Mouse (Mus musculus) layer of hippocampus, postnatal 10 days (tissue): ENCODE data around the gene 2510009E07Rik. TPM values are rescaled to one million over a fixed set of nuclear protein-coding genes. Genes with fewer than 3 reads are reported as not detected.
A peak's percentile ranks its signal among the peaks of the same experiment; 100 is the strongest.
"Not testable (repeated sequence)": the region's sequence is repeated elsewhere in the genome, so short reads cannot be mapped to it uniquely, and the experiment has no call there.

Experiments
- DNase-seq, 2 experiments: peaks; one replicate each; pipeline ENCODE4 v3.0.0; 2021; ENCODE audit warnings: low spot score in 2 of 2
- total RNA-seq, 2 experiments: library from RNA; stranded (reverse); gene quantifications; 2 replicates each; pipeline ENCODE4 v1.2.3; 2021

Gene 2510009E07Rik
- total RNA-seq, 2 experiments from 2014 or later = 65.8 to 70.8 TPM

DNA sequence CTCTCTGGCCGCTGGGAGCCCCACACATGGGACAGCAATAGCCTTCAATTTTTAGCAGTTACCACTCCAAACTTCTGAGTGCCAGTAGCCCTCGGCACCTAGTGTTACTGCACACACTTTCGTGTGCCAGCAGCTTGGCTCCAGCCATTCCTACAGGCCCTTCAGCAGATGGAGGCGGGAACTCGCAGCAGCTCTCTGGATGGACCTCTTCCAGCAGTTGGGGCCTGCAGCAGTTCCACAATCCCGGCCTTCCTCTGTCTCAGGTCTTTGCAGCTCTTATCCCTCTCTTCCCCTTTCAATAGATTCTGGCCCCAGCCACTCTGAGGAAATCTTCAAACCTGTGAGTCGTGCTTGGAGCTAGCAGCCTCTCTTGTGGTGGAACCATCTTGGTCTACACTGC lies 17.7 kb downstream of the 2510009E07Rik start:
- DNase-seq = no peak

- DNase-seq = not testable (repeated sequence)
Observed at GRCm38 (mm10) chr16:21673651-21674050, 20.8 kb downstream of the 2510009E07Rik start.

DNA sequence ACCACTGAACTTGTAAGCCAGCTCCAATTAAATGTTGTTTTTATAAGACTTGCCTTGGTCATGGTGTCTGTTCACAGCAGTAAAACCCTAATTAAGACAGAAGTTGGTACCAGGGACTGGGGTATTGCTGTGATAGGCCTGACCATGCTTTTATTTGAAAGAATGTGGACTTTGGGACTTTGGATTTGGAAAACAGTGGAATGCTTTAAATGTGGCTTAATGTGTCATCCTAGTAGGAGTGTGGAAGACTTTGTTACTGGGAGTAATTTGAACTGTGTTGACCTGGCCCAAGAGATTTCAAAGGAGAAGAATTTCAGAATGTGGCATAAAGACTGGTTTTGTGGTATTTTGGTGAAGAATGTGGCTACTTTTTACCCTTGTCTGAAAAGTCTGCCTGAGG lies 21.4 kb downstream of the 2510009E07Rik start:
- not testable (repeated sequence) for DNase-seq

DNA sequence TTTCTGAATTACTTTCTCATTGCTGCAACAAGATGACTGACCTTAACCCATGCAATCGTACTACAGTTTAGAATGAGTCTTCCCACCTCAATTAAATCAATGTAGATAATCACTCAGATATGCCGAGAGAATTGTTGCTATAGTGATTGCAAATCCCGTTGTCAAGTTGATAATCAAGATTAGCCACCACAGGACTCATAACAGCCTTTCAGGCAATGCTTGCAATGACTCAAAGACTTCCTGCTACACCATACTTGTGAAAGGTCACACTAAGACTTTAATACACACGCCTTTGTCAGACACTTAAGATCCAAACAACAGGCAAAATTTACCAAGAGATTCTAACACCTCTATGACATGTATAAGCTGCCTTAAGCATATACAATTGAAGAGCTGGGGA lies 22.6 kb downstream of the 2510009E07Rik start:
- DNase-seq = no peak

DNA sequence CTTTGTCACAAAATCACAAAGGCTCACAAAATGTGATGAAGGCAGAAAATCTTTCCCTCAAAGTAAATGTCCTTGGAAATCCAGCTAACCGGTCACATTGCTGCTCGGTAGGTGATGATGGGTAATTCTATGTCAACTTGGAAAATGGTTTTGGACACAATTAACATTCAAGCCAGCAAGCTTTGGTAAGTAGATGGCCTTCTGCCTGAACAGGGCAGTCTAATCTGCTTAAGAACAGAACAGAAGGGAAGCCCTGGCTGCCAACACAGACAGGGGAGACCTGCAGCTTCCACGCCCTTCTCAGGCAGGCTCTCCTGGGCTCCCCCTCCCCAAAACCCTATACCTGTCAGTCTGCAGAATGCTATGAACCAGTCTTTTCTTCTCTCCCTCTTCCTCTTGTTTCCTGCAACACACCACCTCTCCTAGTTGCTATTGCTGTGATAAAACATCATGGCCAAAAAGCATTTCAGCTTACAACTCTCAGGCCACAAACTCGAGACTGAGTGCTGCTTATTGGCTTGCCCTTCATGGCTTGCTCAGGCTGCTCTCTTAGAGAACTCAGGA lies 29.0 kb downstream of the 2510009E07Rik start:
- DNase-seq = no peak

DNA sequence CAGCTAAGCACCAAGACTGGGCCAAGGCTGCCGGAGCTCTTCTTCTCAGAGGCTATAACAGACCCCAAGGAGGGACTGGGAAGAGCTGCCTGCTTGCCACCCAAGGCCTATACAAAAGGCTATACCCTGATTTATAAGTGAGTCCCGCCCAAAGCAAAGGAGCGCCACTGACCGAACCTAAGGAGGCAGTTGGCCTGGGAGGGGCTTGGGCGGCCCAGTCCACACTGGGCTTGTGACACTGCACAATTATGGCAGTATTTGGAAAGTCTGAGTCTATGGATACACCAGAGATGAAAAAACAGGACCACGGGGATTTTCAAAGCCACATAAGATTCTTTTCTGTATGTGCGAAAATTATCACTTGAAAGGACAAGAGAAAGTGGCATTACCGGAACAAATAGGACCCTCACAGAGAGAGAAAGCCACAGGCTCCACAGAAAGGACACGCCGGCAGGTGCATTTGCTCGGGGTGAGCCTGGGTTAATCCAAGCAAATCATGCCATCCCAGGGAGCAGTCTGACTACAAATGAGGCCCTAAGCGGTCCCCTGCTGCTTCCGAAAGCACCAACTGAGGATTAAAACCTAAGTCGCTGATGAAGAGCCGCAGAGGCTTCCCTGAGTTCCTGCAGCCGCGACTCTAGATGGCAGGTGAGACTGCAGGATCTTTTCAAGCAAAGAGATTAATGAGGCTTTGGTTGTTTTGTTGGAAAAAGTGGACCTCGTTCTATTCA lies 29.7 kb downstream of the 2510009E07Rik start:
- DNase-seq = no peak

DNA sequence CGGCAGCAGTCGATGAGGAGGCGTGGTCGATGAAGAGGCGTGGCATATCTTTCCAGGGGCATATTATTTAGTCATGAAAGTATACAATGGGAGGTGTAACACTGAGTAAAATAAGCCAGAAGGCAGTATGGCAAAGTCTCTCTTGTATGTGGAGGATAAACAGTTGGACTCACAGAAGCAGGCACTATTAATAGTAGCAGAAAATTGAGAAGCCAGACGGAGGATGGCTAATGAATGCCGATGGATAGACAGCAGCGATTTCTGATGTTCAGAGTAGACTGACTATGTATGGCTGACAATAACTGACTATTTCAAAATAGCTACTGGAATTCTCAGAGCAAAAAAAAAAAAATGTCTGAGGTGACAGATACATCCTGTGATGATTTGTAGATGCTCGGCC lies 38.5 kb downstream of the 2510009E07Rik start:
- no peak for DNase-seq

GRCm38 (mm10) chr16:21655291-21655690 lies 39.2 kb downstream of the 2510009E07Rik start:
- DNase-seq = no peak

DNA sequence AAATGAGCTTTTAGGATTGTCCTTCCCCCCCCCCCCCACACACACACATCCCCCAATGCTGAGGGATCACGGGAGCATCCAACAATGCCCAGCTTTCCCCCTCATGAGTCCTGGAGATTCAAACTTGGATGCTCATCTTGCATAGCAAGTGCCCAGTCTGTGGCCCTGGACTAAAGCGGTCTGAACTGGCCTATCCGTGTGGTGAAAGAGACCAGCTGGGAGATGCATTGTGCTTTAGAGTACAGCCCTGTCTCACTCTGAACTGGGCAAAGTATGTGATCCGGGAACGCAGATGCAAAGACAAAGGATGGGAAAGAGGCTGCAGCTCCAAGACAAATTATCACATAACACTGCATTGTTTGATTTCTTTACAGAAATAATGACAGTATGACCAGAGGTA lies 40.1 kb downstream of the 2510009E07Rik start:
- no peak for DNase-seq

DNA sequence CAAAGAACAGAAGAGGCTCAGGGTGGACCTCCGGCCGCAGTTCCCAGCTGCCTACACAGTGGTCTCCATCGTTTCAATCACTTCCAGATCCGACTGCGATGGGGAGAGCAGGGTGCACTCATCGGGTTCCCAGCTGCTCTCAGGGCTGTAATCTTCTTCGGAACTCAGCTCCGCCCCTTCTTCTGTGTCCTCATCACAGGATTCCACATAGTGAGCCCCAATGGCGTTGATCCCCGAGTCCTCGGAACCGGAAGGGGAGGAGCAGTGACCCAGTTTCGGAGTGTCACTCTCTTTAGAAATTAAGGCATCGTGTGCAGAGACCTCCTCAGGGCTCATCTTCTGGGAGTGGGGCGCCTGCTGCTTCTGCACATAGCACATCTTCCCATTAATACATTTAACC lies 41.3 kb downstream of the 2510009E07Rik start:
- no peak for DNase-seq

GRCm38 (mm10) chr16:21651161-21651560 lies 43.3 kb downstream of the 2510009E07Rik start:
- DNase-seq = no peak

DNA sequence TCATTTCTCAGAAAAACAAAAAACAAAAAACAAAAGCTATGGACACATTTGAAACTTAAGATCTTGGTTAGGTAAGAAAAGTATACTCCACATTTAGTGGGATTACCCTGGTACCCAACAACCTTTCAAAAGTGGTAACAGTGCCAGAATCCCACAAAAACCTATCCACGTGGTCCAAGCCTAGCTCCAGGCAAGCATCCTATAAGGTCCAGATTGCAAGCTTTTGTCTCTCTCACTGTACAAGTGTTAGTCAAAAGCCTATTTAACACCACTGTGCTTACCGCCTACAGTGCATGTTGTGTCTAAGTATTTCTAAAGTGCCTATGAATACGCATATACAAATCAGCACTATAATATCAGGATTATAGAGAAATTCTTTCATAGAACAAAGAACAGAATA lies 44.2 kb downstream of the 2510009E07Rik start:
- DNase-seq = no peak

DNA sequence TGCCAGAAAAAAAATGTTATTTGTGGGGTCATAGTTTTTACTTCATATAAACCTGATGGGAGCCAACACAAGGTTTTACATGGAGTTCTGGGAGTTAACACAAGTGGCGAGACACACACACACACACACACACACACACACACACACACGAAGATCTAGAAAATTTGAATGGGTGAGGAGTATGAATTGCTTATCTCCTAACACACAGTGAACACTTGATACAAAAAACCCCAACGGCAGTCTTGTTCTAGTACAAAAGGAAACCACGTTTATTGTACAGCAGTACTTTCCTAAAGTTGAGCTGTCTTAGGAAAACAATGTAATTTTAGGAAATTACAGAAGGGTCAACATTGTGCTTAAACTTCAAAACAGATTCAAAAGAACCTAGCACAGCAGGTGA lies 45.7 kb downstream of the 2510009E07Rik start:
- DNase-seq = no peak

- no peak for DNase-seq
Observed at GRCm38 (mm10) chr16:21646496-21646895, 48.0 kb downstream of the 2510009E07Rik start.

DNA sequence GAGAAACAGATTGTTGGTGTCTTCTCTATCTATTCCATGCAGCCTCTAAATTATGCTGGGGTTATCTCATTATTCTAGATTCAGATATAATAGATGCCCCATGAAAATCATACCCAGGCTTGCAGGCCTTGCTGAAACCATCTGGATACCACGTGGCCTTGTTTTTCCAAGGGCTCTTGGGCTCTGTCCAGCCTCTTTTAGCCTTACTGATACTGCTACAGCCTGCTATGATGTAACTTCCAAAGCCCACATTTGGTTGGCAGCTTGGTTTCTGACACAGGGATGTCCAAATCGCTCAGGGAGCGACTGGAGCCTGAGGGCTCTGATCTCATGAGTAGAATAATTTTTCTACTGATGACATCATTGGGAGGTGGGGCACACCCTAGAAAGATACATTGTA lies 48.5 kb downstream of the 2510009E07Rik start:
- no peak for DNase-seq

DNA sequence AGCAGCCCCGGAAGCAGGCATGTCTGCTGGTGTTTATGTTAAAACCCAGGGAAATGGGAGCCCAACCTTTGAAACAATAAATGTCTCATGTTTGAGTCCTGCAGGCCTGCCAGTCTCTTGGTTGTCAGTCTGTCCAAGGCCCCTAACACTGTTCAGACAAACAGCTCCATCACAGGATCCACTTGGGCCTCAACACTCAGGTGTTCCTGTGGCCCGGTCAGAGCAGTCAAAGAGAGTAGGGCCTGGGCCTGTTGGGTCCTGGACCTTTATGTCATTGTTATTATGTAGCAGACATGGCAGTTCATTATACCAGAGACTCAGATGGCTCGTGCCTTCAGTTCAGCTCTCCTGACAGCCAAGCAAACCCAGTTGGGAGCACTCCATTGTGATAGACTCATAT lies 49.9 kb downstream of the 2510009E07Rik start:
- no peak for DNase-seq

DNA sequence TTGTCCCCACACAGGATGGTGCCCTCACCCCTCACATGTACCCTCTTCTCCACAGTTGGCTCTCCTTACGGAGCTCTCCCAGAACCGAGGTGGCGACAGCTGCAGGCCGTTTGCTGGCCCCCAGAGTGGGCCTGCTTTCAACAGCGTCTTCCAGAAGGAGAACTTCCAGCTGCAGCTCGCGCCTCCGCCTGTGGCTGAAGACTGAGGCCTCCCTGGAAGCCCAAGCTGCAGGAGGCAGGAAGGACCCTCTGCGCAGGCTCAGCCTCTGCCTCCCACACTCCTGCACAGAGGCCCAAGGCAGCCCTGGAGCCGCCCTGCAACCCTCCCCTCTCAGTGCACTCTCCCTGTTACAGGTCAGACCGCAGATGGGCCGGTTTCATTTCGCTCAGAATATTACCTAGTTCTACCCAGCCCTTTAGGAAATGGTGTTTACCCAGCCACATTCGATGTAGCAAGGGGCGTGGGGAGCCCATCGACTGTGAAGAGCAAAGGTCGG lies 50.4 kb downstream of the 2510009E07Rik start:
- peak; percentile 49 to 60 for DNase-seq

- peak in 1 of 2 experiments; percentile 49 for DNase-seq
Observed at GRCm38 (mm10) chr16:21643621-21644041, 50.8 kb downstream of the 2510009E07Rik start.

DNA sequence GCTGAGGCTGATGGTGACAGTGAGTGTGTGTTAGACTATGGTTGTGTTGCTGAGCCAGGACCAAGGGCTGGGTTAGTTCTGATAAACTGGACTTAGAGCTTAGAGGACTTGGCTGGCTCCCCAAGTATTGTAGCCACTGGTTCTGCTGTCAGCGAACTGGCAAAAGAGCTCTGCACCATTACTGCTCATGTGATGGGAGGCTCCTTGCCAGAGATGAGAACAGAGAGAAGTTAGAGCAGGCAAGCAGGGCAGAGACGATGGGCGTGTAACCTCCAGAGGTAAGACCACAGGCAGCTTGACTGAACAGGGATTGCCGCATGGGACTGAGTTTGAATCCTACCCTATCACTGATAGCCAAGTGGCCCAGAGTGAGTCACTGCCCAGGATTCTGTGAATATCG lies 51.6 kb downstream of the 2510009E07Rik start:
- DNase-seq = no peak

DNA sequence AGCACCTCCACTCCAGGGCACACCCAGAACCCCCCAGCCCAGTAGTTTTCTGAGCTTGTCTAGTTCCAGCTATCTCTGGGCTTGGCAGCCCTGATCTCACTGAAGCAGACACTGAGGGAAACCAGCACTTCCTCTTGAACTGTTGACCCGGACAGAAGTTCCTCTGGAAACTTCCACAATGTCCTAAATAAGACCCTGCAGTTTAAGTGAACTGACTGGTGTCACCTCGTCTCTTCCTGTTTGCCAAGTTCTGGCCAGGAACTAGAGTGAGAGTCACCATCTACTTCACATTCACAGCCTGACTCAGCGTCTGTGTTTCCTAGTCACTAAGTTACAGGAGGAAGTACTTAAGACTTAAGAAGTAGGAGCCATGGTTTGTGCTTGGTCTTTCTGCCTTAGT lies 52.5 kb downstream of the 2510009E07Rik start:
- no peak for DNase-seq

- no peak for DNase-seq
Observed at GRCm38 (mm10) chr16:21640766-21641499, 53.5 kb downstream of the 2510009E07Rik start.

GRCm38 (mm10) chr16:21637201-21637819 lies 57.2 kb downstream of the 2510009E07Rik start:
- no peak for DNase-seq
